Mouse (Mus musculus): ENCODE data around the gene Cd46. TPM values are rescaled to one million over a fixed set of nuclear protein-coding genes. Genes with fewer than 3 reads are reported as not detected.

Cd46 gene
- total and polyA plus RNA-seq, 2 experiments from 2014 or later = 1.2 to 3.4 TPM

DNA sequence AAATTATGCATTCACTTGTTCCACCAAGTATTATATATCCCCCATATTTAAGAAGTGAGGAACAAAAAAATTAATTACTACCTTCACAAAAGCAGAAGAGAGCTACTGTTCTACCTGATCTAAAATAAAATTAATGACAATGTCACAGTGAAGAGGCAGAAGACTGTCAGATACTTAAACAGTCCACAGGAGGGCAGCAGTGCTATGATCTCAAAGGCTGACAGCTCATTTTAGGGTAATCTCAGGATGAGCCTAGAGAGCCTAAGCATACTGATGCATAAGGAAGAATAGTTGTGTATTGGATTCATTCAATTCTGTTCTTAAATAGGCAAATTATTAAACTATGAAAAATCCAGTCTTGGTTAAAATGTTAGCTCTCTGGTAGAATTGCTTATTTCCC, 51.6 kb downstream of the Cd46 start:
- peaks cover 8% of the 10 kb centered on the region; the same call in 1 of the 2 replicates for H3K36me3 ChIP-seq (ENCODE audit: insufficient read depth, low read length)
- H3K4me2 ChIP-seq (ENCODE audit: low read depth, low read length, poor library complexity, severe bottlenecking) = no peak overlapping the region
- no peaks in the 10 kb centered on the region for H3K27me3 ChIP-seq (ENCODE audit: insufficient read depth, low read length)
- no peak overlapping the region for H3K4me3 ChIP-seq (ENCODE audit: low read depth, low read length)
- no peaks in the 10 kb centered on the region for H3K9me3 ChIP-seq (ENCODE audit: low read length)
- H3K9ac ChIP-seq (replicated peaks; ENCODE audit: low read length, poor library complexity, severe bottlenecking) = no peak overlapping the region
- no peak overlapping the region for H3K27ac ChIP-seq (ENCODE audit: low read depth, low read length)
- TF ChIP-seq CTCF (IDR thresholded peaks at IDR 0.05) = peak; percentile 86
- DNase-seq (ENCODE audit: low spot score) (peak; percentile 79), ATAC-seq (ENCODE audit: low FRiP score) (peak; percentile 68; the same call in 1 of the 2 replicates)
- H3K4me1 ChIP-seq (ENCODE audit: insufficient read depth, low read length) = no peaks in the 10 kb centered on the region

DNA sequence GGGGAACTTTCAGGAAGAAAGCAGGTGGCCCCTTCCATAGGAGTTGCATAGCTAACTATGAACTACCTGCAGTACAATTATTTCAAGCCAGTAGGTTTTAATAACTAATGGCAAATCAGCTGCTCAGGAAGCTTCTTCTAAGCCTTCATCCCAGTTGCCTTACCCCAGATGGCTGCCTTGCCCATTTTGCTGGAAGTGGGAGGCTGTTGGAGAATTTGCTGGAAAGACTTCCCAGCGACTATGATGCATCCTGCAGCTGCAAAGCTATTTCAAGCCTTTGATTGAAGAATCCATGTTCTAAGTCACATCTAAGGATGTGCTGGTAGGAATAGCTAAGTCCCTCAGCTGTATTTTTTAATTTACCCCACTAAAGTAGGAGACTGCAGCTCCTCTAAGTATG, 53.7 kb downstream of the Cd46 start:
- H3K27me3 ChIP-seq (ENCODE audit: insufficient read depth, low read length) = no peaks in the 10 kb centered on the region
- WGBS = 76% methylated on average over 1 of the region's 1 CpGs
- ATAC-seq (ENCODE audit: low FRiP score) = no peak
- no peak overlapping the region for H3K9ac ChIP-seq (replicated peaks; ENCODE audit: low read length, poor library complexity, severe bottlenecking)
- H3K4me3 ChIP-seq (ENCODE audit: low read depth, low read length) = no peak overlapping the region
- no peaks in the 10 kb centered on the region for H3K9me3 ChIP-seq (ENCODE audit: low read length)
- peaks cover 21% of the 10 kb centered on the region for H3K36me3 ChIP-seq (ENCODE audit: insufficient read depth, low read length)
- H3K4me1 ChIP-seq (ENCODE audit: insufficient read depth, low read length) = no peaks in the 10 kb centered on the region
- DNase-seq (ENCODE audit: low spot score) = no peak
- H3K27ac ChIP-seq (ENCODE audit: low read depth, low read length) = no peak overlapping the region
- H3K4me2 ChIP-seq (ENCODE audit: low read depth, low read length, poor library complexity, severe bottlenecking) = no peak overlapping the region
- no peak for TF ChIP-seq CTCF (IDR thresholded peaks at IDR 0.05)

DNA sequence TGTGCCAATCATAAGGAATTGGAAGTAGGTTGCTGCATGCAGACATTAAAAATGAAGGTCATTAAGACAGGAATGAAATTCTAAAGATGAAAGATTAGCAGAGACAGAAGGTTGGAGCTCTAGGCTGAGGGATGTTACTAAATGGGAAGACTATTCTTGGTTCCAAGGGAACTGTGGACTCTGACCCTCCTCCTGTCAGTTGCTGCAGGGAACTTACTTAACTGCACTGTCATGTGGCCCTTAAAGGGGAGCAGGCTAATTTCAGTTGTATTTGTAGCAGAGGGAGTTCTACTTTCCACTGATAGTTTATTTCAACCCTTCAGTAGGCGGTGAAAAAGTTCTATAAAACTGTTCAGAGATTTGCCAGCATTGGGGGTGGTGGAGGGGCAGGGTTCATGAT, 54.1 kb downstream of the Cd46 start:
- DNase-seq (ENCODE audit: low spot score) (peak; percentile 15), ATAC-seq (ENCODE audit: low FRiP score) (no peak)
- no peaks in the 10 kb centered on the region for H3K27me3 ChIP-seq (ENCODE audit: insufficient read depth, low read length)
- H3K4me1 ChIP-seq (ENCODE audit: insufficient read depth, low read length) = no peaks in the 10 kb centered on the region
- WGBS = 93% methylated on average over 1 of the region's 1 CpGs
- no peak overlapping the region for H3K4me2 ChIP-seq (ENCODE audit: low read depth, low read length, poor library complexity, severe bottlenecking)
- no peak overlapping the region for H3K9ac ChIP-seq (replicated peaks; ENCODE audit: low read length, poor library complexity, severe bottlenecking)
- H3K36me3 ChIP-seq (ENCODE audit: insufficient read depth, low read length) = peaks cover 21% of the 10 kb centered on the region
- no peak overlapping the region for H3K4me3 ChIP-seq (ENCODE audit: low read depth, low read length)
- TF ChIP-seq CTCF (IDR thresholded peaks at IDR 0.05) = no peak
- no peaks in the 10 kb centered on the region for H3K9me3 ChIP-seq (ENCODE audit: low read length)
- H3K27ac ChIP-seq (ENCODE audit: low read depth, low read length) = no peak overlapping the region

DNA sequence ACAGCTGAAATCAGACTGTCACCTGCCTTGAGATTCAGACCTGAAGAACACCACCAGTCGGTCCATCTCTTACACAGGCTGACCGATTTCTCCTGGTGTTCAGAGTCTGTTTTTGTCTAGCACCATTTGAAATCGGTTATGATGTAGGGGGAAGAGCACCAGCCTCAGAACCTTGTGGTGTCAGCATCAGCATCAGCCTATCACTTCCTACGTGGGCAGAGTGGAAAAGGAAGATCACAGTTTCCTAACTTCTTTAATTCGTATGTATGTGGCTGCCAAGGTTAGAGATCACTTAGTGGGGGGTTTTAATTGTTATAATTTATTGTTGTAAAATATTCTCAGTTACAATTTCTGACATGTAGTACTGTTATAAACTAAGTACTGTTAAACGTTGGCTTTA, 54.6 kb downstream of the Cd46 start:
- no peak for DNase-seq (ENCODE audit: low spot score)
- no peak overlapping the region for H3K4me3 ChIP-seq (ENCODE audit: low read depth, low read length)
- WGBS = 91% methylated on average over 6 of the region's 6 CpGs
- H3K9ac ChIP-seq (replicated peaks; ENCODE audit: low read length, poor library complexity, severe bottlenecking) = no peak overlapping the region
- ATAC-seq (ENCODE audit: low FRiP score) = no peak
- H3K4me2 ChIP-seq (ENCODE audit: low read depth, low read length, poor library complexity, severe bottlenecking) = no peak overlapping the region
- H3K36me3 ChIP-seq (ENCODE audit: insufficient read depth, low read length) = peaks cover 25% of the 10 kb centered on the region
- H3K9me3 ChIP-seq (ENCODE audit: low read length) = no peaks in the 10 kb centered on the region
- no peaks in the 10 kb centered on the region for H3K4me1 ChIP-seq (ENCODE audit: insufficient read depth, low read length)
- TF ChIP-seq CTCF (IDR thresholded peaks at IDR 0.05) = no peak
- H3K27me3 ChIP-seq (ENCODE audit: insufficient read depth, low read length) = no peaks in the 10 kb centered on the region
- H3K27ac ChIP-seq (ENCODE audit: low read depth, low read length) = no peak overlapping the region

DNA sequence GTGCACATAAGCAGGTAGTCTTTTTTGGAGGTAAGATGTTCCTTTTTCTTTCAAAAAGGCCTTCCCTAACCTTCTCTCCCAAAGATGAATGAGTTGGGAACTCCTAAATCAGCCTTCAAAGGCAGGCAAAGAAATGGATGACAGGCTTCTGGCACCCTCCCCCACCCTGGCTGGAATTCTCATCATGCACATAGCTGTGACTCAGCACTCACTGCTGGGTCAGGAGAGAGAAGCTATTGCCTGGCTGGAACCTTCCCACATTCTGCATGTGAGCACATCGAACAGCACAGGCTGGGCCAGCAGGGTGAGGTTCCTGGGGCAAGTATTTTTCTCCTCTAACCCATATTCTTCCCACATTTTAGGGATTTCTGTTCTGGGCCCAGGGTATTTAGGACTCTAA, 58.1 kb downstream of the Cd46 start:
- 64% methylated on average over 1 of the region's 1 CpGs for WGBS
- no peaks in the 10 kb centered on the region for H3K4me1 ChIP-seq (ENCODE audit: insufficient read depth, low read length)
- TF ChIP-seq CTCF (IDR thresholded peaks at IDR 0.05) = no peak
- no peak overlapping the region for H3K4me2 ChIP-seq (ENCODE audit: low read depth, low read length, poor library complexity, severe bottlenecking)
- H3K27ac ChIP-seq (ENCODE audit: low read depth, low read length) = no peak overlapping the region
- no peaks in the 10 kb centered on the region for H3K27me3 ChIP-seq (ENCODE audit: insufficient read depth, low read length)
- no peak overlapping the region for H3K9ac ChIP-seq (replicated peaks; ENCODE audit: low read length, poor library complexity, severe bottlenecking)
- DNase-seq (ENCODE audit: low spot score) = no peak
- H3K4me3 ChIP-seq (ENCODE audit: low read depth, low read length) = no peak overlapping the region
- 0 out of 2 replicates have a peak, but pooled peaks have one; percentile 35 for ATAC-seq (ENCODE audit: low FRiP score)
- H3K36me3 ChIP-seq (ENCODE audit: insufficient read depth, low read length) = peaks cover 32% of the 10 kb centered on the region
- H3K9me3 ChIP-seq (ENCODE audit: low read length) = no peaks in the 10 kb centered on the region

DNA sequence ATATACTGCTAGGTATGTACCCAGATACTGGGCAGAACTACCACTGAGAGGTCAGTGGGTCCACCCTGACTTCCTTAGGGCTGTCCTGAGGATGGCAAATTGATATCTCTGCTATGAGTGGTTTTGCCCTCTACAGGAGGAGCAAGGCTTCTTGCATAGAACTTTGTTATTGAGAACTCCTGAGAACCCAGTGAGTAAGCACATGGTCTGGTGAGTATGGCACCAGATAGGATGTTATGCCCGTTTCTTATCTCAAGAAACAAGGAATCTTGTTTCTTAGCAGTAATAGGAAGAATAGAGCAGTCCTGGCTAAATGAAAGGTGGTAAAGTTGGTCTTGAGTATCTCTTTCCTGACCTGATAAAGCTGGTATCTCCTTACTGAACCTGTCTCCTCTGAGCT, 59.3 kb downstream of the Cd46 start:
- H3K27me3 ChIP-seq (ENCODE audit: insufficient read depth, low read length) = no peaks in the 10 kb centered on the region
- H3K4me1 ChIP-seq (ENCODE audit: insufficient read depth, low read length) = no peaks in the 10 kb centered on the region
- no peaks in the 10 kb centered on the region for H3K9me3 ChIP-seq (ENCODE audit: low read length)
- ATAC-seq (ENCODE audit: low FRiP score) (peak; percentile 18; the same call in 1 of the 2 replicates), DNase-seq (ENCODE audit: low spot score) (no peak)
- no peak for TF ChIP-seq CTCF (IDR thresholded peaks at IDR 0.05)
- H3K9ac ChIP-seq (replicated peaks; ENCODE audit: low read length, poor library complexity, severe bottlenecking) = no peak overlapping the region
- H3K27ac ChIP-seq (ENCODE audit: low read depth, low read length) = no peak overlapping the region
- H3K4me2 ChIP-seq (ENCODE audit: low read depth, low read length, poor library complexity, severe bottlenecking) = no peak overlapping the region
- H3K4me3 ChIP-seq (ENCODE audit: low read depth, low read length) = no peak overlapping the region
- WGBS = 91% methylated on average over 1 of the region's 1 CpGs
- peaks cover 38% of the 10 kb centered on the region for H3K36me3 ChIP-seq (ENCODE audit: insufficient read depth, low read length)

Measured in midbrain, postnatal 0 days (tissue).